Mouse (Mus musculus) G1E-ER4 (cell line): ENCODE data around the gene Nfkbil1. TPM values are rescaled to one million over a fixed set of nuclear protein-coding genes. Genes with fewer than 3 reads are reported as not detected.

Experiments used
- GATA1 ChIP-seq: IDR thresholded peaks from one replicate; pipeline ENCODE4 v1.8.0; 2012; ENCODE audit warnings: low read length, inconsistent platforms
- polyA plus RNA-seq: library from polyadenylated mRNA; stranded (reverse); fragments of >175 nt; gene quantifications from 2 replicates; pipeline ENCODE4 v1.2.3, GENCODE M21; 2012

The Nfkbil1 gene
- polyA plus RNA-seq, 1 experiment, result 44.3 TPM

- TF ChIP-seq GATA1, result no peak
Measured at GRCm38 (mm10) chr17:35245731-35246623, 10.4 kb upstream of the Nfkbil1 start.

DNA sequence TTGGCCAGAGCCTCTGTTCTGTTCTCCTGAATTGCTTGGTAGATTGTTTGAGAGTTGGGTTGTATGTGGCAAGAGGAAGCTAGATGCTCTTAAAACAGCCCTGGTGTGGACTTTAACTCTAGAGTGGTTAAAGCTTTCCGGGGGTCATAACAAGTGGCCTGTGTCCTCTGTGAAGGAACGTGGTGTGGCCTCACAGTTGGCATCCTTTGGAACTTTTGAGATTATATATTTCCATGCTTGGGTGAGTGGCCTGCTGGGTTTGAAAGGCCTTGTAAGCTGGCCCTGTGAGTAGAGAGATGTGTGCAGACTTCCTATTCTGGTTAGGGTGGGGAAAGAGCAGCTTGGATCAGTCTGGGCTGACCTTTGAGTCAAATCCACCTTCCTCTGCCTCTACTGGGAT is 9.4 kb upstream of the Nfkbil1 start:
- TF ChIP-seq GATA1, result no peak

DNA sequence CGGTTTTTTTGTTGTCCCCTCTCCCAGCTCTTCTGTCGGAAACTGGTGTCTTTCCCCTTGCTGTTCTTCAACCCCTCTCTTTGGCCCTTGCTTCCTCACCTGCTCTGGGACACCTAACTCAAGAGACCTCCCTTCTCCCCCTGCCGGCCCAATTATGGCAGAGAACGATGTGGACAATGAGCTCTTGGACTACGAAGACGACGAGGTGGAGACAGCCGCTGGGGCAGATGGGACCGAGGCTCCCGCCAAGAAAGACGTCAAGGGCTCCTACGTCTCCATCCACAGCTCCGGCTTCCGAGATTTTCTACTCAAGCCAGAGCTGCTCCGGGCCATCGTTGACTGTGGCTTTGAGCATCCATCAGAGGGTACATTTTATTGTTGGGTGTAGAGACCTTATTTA is 7.5 kb upstream of the Nfkbil1 start:
- no peak for TF ChIP-seq GATA1

DNA sequence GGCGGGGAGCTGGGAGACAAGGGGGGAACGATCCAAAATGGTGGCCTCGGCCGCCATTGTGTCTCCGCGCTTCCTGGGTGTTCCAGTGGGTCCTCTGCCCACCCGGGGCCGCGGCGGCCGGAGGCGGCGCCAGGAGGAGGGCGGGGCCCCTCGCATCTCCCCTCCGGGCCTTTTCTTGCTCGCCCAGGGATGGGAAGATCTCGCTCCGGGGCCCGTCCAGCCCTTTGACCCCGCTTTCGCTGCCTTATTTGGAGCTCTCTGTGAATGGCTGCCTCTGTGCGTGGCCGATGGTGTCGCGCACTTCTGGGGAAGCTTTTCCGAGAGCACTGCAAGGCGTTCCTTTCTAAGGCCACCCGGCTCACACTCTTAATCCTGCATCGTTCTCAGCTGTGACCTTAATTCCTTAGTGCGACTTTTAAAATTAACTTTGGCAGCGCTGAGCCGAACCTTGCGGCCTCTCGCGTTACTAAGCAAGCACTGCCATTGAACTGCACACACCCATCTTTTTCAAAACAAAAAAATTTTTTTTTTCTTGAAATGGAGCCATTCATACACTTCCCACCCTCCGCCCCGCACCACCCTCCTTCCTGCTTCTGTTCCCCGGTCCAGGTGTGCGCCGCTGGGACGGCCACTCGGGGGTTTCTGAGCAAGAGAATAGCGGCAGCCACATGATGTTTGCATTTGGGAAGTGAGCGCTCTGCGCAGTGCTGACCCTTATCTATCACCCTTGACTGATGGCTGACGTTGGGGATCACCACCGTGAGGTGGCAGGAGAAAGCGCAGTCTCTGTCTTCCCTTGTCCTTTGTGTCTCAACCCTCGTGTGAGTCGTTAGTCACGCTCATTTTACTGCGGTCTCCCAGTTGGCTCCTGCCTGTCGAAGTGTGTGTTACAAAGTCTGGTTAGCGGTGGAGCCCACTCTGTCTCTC is 6.7 kb upstream of the Nfkbil1 start:
- TF ChIP-seq GATA1, result no peak

DNA sequence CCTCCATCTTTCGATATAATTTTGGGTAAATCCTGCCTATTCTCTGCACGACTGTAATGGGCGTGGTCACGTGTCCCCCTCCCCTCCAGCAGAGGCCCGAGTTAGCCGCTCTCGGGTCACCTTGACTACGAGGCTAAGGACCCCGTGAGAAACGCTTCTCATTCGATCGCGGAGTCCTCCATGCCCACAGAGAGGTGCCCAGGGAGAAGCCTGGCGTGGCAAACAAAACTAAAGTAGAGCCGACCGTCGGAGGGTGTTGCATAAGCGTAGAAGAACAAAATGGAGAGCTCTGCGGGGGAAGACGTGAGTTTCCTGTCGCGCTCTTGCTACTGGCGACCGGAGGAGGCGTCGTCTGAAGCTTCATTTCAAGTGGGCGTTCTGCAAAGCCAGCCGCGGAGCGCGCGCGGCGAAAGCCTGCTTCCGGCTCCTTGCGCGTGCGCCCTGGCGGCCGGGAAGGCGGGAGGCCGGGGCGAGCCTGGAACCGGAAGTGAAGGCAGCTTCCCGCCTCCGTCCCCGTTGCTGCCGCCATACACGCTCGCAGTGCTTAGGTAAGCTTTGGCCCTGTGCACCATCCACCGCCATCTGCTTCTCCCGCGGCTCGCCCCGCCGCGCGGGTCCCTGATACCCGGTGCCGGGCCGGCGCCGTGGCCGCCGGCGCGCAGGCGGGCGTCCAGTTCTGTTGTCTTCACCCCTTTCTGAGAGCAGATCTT is 5.9 kb upstream of the Nfkbil1 start, which contains the start of gene Ddx39b:
Gene Ddx39b (plus strand): TSS at position 442 of the 710 bp plus-strand sequence.
- no peak for TF ChIP-seq GATA1

GRCm38 (mm10) chr17:35240384-35241304 is 5.1 kb upstream of the Nfkbil1 start:
- TF ChIP-seq GATA1, result no peak

- TF ChIP-seq GATA1, result no peak
Measured at GRCm38 (mm10) chr17:35239700-35240099, 4.1 kb upstream of the Nfkbil1 start.

DNA sequence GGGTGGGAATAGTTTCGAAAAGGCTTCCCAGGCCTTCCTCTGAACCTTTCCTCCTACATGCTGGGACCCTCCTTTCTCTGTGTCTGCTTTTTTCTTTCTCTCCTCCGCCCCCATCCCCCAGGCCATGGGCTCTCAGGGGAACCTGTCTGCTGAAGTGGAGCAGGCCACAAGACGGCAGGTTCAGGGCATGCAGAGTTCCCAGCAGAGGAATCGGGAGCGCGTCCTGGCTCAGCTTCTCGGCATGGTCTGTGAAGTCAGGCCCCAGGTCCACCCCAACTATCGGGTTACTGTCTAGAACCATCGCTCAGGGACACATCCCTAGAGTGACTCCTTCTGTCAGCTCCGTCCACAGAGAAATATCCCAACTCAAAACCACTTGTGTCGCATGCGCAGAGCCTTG is 1.9 kb upstream of the Nfkbil1 start:
- TF ChIP-seq GATA1, result no peak

- TF ChIP-seq GATA1, result no peak
Measured at GRCm38 (mm10) chr17:35236996-35237395, 1.4 kb upstream of the Nfkbil1 start.

DNA sequence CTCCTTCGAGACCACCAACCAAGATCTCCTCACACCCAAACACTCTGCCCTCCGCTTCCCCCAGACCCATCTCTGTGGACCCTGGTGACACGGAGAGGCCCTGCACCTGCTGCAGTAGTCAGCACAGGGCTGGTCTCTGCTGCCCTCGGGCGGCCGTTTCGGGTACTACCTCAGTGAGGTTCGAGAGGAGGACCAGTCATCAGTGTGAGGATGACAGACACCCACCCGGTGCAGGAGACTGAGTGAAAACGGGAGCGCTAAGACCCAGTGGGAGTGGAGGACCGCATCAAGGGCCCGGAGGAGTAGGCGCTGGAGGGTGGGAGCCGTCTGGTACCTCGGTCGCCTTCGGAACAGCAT is 776 bp upstream of the Nfkbil1 start:
- TF ChIP-seq GATA1, result no peak

DNA sequence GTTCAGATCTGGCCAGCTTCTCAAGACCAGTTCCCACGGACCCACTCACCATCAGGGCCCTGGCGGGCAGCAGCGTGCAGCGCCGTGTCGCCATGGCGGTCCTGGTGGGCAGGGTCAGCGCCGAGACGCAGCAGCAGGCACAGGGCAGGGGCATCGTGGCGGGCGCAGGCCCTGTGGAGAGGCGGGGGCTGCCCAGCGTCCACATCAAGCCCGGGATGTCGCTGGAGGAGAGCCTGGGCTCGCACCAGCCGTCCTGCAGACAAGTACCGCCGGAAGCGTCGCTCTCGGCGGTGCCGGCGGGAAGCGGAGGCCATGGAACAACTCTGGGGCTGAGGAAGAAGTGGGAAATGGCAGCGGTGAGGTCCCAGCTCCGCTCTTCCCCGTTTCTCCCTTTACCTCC is 689 bp downstream of the Nfkbil1 start:
- no peak for TF ChIP-seq GATA1

DNA sequence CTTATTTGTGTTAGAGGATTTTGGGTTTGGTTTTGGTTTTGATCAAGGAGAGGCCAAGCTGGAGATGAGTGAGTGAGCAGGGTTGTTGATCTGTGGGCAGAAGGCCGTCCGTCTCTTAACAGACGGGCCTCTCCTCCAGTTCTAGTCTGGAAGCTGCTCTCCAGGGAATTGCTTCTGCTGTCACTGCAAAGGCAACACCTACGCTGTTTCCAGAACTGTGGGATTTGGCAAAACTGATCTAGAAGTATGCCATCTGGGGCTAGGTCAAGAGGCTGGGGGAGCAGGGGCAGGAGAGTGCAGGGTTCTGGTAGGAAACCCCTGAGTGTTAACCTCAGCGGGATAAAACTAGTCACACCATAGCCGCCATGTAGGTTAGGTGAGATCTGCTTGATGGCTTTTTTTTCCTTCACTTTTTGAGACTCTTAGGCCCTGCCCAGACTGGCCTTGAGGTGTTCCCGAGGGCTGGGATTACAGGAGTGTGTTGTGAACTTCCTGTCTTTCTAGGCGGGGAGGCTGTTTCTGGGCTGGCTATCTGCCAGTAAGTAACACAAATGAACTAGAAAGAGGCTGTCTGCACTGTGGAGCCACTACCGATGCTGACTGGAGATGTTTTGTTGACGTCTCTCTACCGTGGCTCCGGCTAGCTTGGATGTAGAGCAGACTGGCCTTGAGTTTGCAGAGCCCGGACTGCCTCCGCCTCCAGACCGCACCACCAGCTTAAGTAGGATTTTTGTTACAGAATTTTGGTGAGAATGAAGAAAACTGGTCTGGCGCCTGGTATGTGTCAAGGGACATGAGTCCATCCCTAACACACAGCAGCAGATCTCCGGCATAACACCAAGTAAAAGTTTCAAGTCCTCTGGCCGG is 2.2 kb downstream of the Nfkbil1 start, which contains the start of gene Atp6v1g2:
Gene Atp6v1g2 (plus strand): TSS at position 547 of the 867 bp plus-strand sequence.
- TF ChIP-seq GATA1, result no peak

DNA sequence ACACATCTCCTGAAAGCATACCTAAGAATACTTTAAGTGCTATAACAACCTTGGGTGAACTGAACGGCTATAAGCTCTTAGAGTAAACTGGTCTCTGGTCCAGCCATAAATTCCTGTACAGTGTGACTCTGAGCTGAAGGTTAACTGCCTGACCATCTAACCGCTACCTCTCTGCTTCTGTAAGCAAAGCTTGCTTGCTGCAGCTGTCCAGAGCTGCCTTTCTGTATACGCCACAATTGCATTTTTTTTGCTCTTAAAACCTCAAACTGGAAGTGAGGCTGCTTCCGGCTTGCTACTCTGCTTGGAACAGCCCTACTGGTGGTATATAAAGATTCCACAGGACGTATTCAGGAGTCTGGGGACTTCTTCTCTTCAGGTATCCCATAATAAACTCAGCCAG is 2.9 kb downstream of the Nfkbil1 start:
- no peak for TF ChIP-seq GATA1

DNA sequence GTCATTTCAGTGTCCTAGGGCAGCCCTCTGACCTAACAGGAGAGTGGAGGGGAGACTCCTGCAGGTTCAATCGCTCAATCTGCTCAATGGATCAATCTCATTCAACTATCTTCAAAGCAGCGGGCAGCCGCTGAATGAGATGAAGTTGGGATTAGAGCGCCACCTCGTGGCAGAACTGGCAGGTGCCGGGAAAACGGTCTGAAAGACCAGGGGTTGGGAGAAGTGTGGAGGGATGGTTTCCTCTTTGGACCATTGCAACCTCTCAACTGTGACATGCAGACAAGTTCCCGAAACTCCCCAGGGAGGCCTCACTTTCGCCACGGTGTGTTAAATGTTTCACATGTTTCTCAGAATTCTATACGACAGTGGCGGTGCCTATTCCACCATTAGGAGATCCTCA is 3.5 kb downstream of the Nfkbil1 start:
- TF ChIP-seq GATA1, result no peak

- no peak for TF ChIP-seq GATA1
Measured at GRCm38 (mm10) chr17:35231022-35231421, 4.6 kb downstream of the Nfkbil1 start.
